Mouse (Mus musculus): ENCODE measurements around the gene Ccdc102a. TPM values are rescaled to one million over a fixed set of nuclear protein-coding genes. Genes with fewer than 3 reads are reported as not detected.

Gene Ccdc102a
- polyA plus RNA-seq, 1 experiment from 2014 or later = 20.2 TPM

- ATAC-seq (ENCODE audit: insufficient read depth, low FRiP score, low TSS enrichment) = no peak
- H3K4me3 ChIP-seq (ENCODE audit: low read depth, low read length) = no peak overlapping the region
- H3K9ac ChIP-seq (ENCODE audit: low read length) = no peak overlapping the region
- no peaks in the 10 kb centered on the region for H3K4me1 ChIP-seq (ENCODE audit: control insufficient read depth, insufficient read depth, low read length)
- WGBS = 62% methylated on average over 5 of the region's 5 CpGs
- H3K27me3 ChIP-seq (ENCODE audit: control insufficient read depth, insufficient read depth, low read length) = no peaks in the 10 kb centered on the region
- H3K36me3 ChIP-seq (ENCODE audit: control insufficient read depth, insufficient read depth, low read length) = no peaks in the 10 kb centered on the region
- no peaks in the 10 kb centered on the region for H3K9me3 ChIP-seq (ENCODE audit: control insufficient read depth, low read length)
- DNase-seq (ENCODE audit: low spot score) = no peak
- H3K27ac ChIP-seq (ENCODE audit: low read depth, low read length) = no peak overlapping the region
- no peak overlapping the region for H3K4me2 ChIP-seq (ENCODE audit: low read depth)
Observed at GRCm38 (mm10) chr8:94933918-94934317, 16.0 kb upstream of the Ccdc102a start.

DNA sequence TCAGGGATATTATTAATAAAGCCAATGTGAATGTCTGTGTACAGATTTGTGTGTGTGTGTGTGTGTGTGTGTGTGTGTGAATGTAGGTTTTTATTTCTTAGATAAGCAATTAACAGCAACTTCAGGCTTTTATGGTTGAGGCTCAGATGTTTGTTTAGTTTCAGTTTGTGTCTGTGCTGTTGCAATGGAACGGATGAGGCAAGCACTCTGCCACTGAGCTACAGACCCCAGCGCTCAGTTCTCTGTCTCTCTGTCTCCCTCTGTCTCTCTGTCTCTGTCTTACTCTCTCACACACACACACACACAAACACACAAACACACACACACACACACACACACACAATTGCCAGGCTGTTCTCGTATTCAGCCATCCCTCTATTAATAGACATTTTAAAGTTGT lies 10.3 kb upstream of the Ccdc102a start:
- WGBS = 86% methylated on average over 3 of the region's 3 CpGs
- no peak overlapping the region for H3K9ac ChIP-seq (ENCODE audit: low read length)
- no peaks in the 10 kb centered on the region for H3K27me3 ChIP-seq (ENCODE audit: control insufficient read depth, insufficient read depth, low read length)
- H3K4me1 ChIP-seq (ENCODE audit: control insufficient read depth, insufficient read depth, low read length) = no peaks in the 10 kb centered on the region
- H3K27ac ChIP-seq (ENCODE audit: low read depth, low read length) = no peak overlapping the region
- ATAC-seq (ENCODE audit: insufficient read depth, low FRiP score, low TSS enrichment) (no peak), DNase-seq (ENCODE audit: low spot score) (no peak)
- H3K4me3 ChIP-seq (ENCODE audit: low read depth, low read length) = no peak overlapping the region
- no peak overlapping the region for H3K4me2 ChIP-seq (ENCODE audit: low read depth)
- H3K9me3 ChIP-seq (ENCODE audit: control insufficient read depth, low read length) = no peaks in the 10 kb centered on the region
- no peaks in the 10 kb centered on the region for H3K36me3 ChIP-seq (ENCODE audit: control insufficient read depth, insufficient read depth, low read length)

DNA sequence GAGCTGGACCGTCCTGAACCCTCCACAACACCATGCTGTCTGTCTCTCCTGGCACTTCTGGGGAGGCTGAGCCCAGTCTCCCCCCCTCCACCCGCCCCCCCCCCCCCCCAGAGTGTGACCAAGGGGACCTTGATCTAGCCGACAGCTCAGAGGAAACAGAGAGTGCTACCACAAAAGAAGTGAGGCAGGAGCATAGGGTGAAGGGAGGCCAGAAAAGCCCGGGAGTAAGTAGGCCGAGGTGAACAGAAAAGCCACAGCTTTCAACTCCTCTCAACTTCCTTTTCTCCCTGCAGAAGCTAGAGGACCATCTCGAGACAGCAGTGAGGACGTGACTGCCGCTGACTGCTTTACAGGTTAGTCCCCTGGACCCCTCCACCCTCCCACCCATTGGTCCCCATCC lies 5.5 kb upstream of the Ccdc102a start, which contains the start of gene Adgrg5:
Adgrg5 (plus strand) TSS at position 290 of the 400 bp plus-strand sequence.
- H3K4me1 ChIP-seq (ENCODE audit: control insufficient read depth, insufficient read depth, low read length) = peaks cover 2% of the 10 kb centered on the region; the same call in 1 of the 2 replicates
- H3K9me3 ChIP-seq (ENCODE audit: control insufficient read depth, low read length) = no peaks in the 10 kb centered on the region
- no peak for ATAC-seq (ENCODE audit: insufficient read depth, low FRiP score, low TSS enrichment)
- no peak within 1 kb of the TSS for H3K27ac ChIP-seq (ENCODE audit: low read depth, low read length)
- H3K36me3 ChIP-seq (ENCODE audit: control insufficient read depth, insufficient read depth, low read length) = no peaks in the 10 kb centered on the region
- WGBS = 48% methylated on average over 7 of the region's 8 CpGs
- no peak within 1 kb of the TSS for H3K4me2 ChIP-seq (ENCODE audit: low read depth)
- H3K9ac ChIP-seq (ENCODE audit: low read length) = no peak within 1 kb of the TSS
- no peak for DNase-seq (ENCODE audit: low spot score)
- no peaks in the 10 kb centered on the region for H3K27me3 ChIP-seq (ENCODE audit: control insufficient read depth, insufficient read depth, low read length)
- no peak within 1 kb of the TSS for H3K4me3 ChIP-seq (ENCODE audit: low read depth, low read length)

DNA sequence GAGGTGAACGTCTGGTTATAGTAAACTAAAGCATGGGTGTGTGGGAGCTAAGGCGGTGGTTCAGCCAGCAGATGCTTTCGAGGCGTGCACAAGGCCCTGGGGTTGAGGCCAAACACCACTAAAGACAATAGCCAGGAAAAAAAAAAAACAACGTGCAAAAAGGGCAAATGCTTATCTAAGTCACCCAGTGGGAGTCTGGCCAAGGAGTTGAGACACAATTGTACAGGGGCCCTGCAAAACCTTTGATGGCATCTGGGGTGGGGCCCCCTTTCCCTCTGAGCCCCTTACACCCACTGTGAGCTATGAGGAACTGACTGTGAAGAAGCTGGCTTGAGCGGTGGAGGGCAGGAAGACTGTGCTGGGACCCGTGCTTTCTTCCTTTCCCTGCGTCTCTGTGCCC lies 4.7 kb upstream of the Ccdc102a start:
- Histone ChIP-seq H3K27ac (ENCODE audit: low read depth, low read length) (no peak overlapping the region), H3K4me2 (ENCODE audit: low read depth) (no peak overlapping the region), H3K27me3 (ENCODE audit: control insufficient read depth, insufficient read depth, low read length) (no peaks in the 10 kb centered on the region), H3K36me3 (ENCODE audit: control insufficient read depth, insufficient read depth, low read length) (no peaks in the 10 kb centered on the region), H3K4me1 (ENCODE audit: control insufficient read depth, insufficient read depth, low read length) (peaks cover 2% of the 10 kb centered on the region; the same call in 1 of the 2 replicates), H3K9ac (ENCODE audit: low read length) (no peak overlapping the region), H3K9me3 (ENCODE audit: control insufficient read depth, low read length) (no peaks in the 10 kb centered on the region), H3K4me3 (ENCODE audit: low read depth, low read length) (no peak overlapping the region)
- 35% methylated on average over 8 of the region's 8 CpGs for WGBS
- ATAC-seq (ENCODE audit: insufficient read depth, low FRiP score, low TSS enrichment) (no peak), DNase-seq (ENCODE audit: low spot score) (no peak)

GRCm38 (mm10) chr8:94922176-94922575 lies 4.3 kb upstream of the Ccdc102a start:
- Histone ChIP-seq H3K27ac (ENCODE audit: low read depth, low read length) (no peak overlapping the region), H3K9ac (ENCODE audit: low read length) (no peak overlapping the region), H3K4me2 (ENCODE audit: low read depth) (no peak overlapping the region), H3K27me3 (ENCODE audit: control insufficient read depth, insufficient read depth, low read length) (no peaks in the 10 kb centered on the region), H3K9me3 (ENCODE audit: control insufficient read depth, low read length) (no peaks in the 10 kb centered on the region), H3K4me3 (ENCODE audit: low read depth, low read length) (no peak overlapping the region), H3K4me1 (ENCODE audit: control insufficient read depth, insufficient read depth, low read length) (peaks cover 3% of the 10 kb centered on the region; the same call in 1 of the 2 replicates), H3K36me3 (ENCODE audit: control insufficient read depth, insufficient read depth, low read length) (no peaks in the 10 kb centered on the region)
- ATAC-seq (ENCODE audit: insufficient read depth, low FRiP score, low TSS enrichment) (no peak), DNase-seq (ENCODE audit: low spot score) (no peak)
- 72% methylated on average over 6 of the region's 6 CpGs for WGBS

GRCm38 (mm10) chr8:94919256-94919655 lies 1.4 kb upstream of the Ccdc102a start:
- no peak for ATAC-seq (ENCODE audit: insufficient read depth, low FRiP score, low TSS enrichment)
- Histone ChIP-seq H3K27me3 (ENCODE audit: control insufficient read depth, insufficient read depth, low read length) (no peaks in the 10 kb centered on the region), H3K9ac (ENCODE audit: low read length) (no peak overlapping the region), H3K4me3 (ENCODE audit: low read depth, low read length) (no peak overlapping the region), H3K36me3 (ENCODE audit: control insufficient read depth, insufficient read depth, low read length) (no peaks in the 10 kb centered on the region), H3K4me1 (ENCODE audit: control insufficient read depth, insufficient read depth, low read length) (peaks cover 12% of the 10 kb centered on the region), H3K9me3 (ENCODE audit: control insufficient read depth, low read length) (no peaks in the 10 kb centered on the region), H3K4me2 (ENCODE audit: low read depth) (no peak overlapping the region), H3K27ac (ENCODE audit: low read depth, low read length) (no peak overlapping the region)
- DNase-seq (ENCODE audit: low spot score) = no peak

DNA sequence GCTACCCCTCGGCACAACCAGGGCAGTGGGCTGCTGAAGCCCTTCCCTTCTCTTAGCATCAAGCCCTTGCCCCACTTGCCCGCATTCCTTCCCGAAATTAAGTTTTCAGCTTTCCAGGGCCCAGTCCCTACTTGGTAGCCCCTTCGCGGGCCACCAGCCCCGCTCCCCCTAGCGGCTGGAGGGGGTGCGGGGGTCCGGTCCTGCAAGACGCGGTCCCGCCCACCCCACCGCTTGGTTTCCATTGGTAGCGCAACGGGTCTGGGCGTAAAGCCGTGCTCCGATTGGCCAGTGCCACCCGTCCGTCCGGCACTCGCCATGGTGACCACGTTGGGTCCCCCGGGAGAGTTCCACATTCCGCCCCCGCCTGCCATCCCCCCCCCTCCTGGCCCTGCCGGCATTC lies 546 bp downstream of the Ccdc102a start:
- WGBS = 0% methylated on average over 27 of the region's 27 CpGs
- peak; percentile 95 for ATAC-seq (ENCODE audit: insufficient read depth, low FRiP score, low TSS enrichment)
- Histone ChIP-seq H3K36me3 (ENCODE audit: control insufficient read depth, insufficient read depth, low read length) (no peaks in the 10 kb centered on the region), H3K27ac (ENCODE audit: low read depth, low read length) (no peak overlapping the region), H3K4me2 (ENCODE audit: low read depth) (peak overlapping the region; percentile 81), H3K4me3 (ENCODE audit: low read depth, low read length) (peak overlapping the region; percentile 72), H3K9ac (ENCODE audit: low read length) (peak overlapping the region; percentile 83), H3K27me3 (ENCODE audit: control insufficient read depth, insufficient read depth, low read length) (peaks cover 13% of the 10 kb centered on the region), H3K4me1 (ENCODE audit: control insufficient read depth, insufficient read depth, low read length) (peaks cover 17% of the 10 kb centered on the region), H3K9me3 (ENCODE audit: control insufficient read depth, low read length) (no peaks in the 10 kb centered on the region)
- DNase-seq (ENCODE audit: low spot score) = peak; percentile 97

DNA sequence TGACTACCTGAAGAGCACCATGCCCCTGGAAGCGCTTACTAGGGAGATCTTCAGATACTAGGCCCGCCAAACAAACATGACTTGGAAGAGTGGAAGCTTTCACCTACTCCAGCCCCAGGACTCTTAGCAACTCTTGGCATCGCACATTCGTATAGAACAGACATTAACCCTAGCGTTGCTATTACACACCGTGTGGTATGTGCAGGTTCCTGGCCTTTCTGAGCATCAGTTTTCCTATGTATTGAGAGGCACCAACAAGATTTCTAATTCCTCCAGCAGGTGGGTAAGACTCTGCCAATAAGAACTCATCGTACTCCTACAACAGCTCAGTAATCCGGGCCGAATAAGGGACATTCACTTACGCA lies 956 bp downstream of the Ccdc102a start:
- Histone ChIP-seq H3K27ac (ENCODE audit: low read depth, low read length) (no peak overlapping the region), H3K27me3 (ENCODE audit: control insufficient read depth, insufficient read depth, low read length) (peaks cover 15% of the 10 kb centered on the region), H3K9me3 (ENCODE audit: control insufficient read depth, low read length) (no peaks in the 10 kb centered on the region), H3K36me3 (ENCODE audit: control insufficient read depth, insufficient read depth, low read length) (no peaks in the 10 kb centered on the region), H3K4me3 (ENCODE audit: low read depth, low read length) (peak overlapping the region; percentile 72), H3K9ac (ENCODE audit: low read length) (peak overlapping the region; percentile 83), H3K4me1 (ENCODE audit: control insufficient read depth, insufficient read depth, low read length) (peaks cover 17% of the 10 kb centered on the region), H3K4me2 (ENCODE audit: low read depth) (peak overlapping the region; percentile 81)
- ATAC-seq (ENCODE audit: insufficient read depth, low FRiP score, low TSS enrichment) (no peak; the same call in 1 of the 2 replicates), DNase-seq (ENCODE audit: low spot score) (no peak)
- 14% methylated on average over 10 of the region's 10 CpGs for WGBS

DNA sequence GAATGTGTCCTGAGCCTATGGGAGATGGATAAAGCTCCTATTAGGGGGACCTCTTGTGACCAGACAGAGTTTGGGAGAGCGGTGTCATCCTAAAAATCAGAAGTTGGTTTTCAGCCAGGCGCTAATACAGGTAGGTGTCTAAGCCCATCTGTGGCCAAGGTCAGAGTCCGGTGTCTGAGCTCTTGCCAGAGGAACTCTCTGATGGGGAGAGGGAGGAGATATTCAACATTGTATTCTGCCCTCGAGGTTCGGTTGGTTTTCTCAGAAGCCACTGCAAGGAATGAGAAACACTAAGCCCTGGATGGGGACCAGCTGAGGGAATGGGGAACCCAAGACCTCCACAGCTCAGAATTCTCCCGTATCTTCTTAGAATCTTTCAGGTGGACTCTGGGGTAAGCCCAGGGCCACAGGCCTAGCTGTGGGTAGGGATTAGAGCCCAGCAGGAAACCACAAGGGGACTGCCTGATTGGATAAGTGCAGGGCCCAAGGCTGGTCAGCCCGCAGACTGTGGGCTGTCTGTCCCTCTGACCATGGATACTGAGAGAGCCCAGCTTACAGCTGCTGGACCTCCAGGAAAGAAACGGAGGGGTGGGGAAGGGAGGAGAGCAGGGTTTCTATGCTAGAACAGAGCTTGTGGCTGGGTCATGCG lies 1.5 kb downstream of the Ccdc102a start:
- peaks cover 17% of the 10 kb centered on the region for H3K4me1 ChIP-seq (ENCODE audit: control insufficient read depth, insufficient read depth, low read length)
- no peak for DNase-seq (ENCODE audit: low spot score)
- no peaks in the 10 kb centered on the region for H3K9me3 ChIP-seq (ENCODE audit: control insufficient read depth, low read length)
- no peak for ATAC-seq (ENCODE audit: insufficient read depth, low FRiP score, low TSS enrichment)
- H3K27ac ChIP-seq (ENCODE audit: low read depth, low read length) = no peak overlapping the region
- no peak overlapping the region; the same call in 1 of the 2 replicates for H3K9ac ChIP-seq (ENCODE audit: low read length)
- 59% methylated on average over 9 of the region's 9 CpGs for WGBS
- no peaks in the 10 kb centered on the region for H3K36me3 ChIP-seq (ENCODE audit: control insufficient read depth, insufficient read depth, low read length)
- H3K4me3 ChIP-seq (ENCODE audit: low read depth, low read length) = peak overlapping the region; percentile 72
- peak overlapping the region; percentile 81 for H3K4me2 ChIP-seq (ENCODE audit: low read depth)
- H3K27me3 ChIP-seq (ENCODE audit: control insufficient read depth, insufficient read depth, low read length) = peaks cover 15% of the 10 kb centered on the region
